Mouse (Mus musculus) forebrain, embryonic 14.5 days (tissue): ENCODE data around the gene Stx8. TPM values are rescaled to one million over a fixed set of nuclear protein-coding genes. Genes with fewer than 3 reads are reported as not detected.

ENCODE experiments used
- microRNA-seq: library from miRNA; unstranded; fragments of <30 nt; microRNA quantifications from one replicate; pipeline ENCODE4, GENCODE M21; 2016
- polyA plus RNA-seq: library from polyadenylated mRNA; unstranded; fragments of >200 nt; fragmentation: Nextera tagmentation; extraction: Ambion mirVana; gene quantifications from 2 replicates; pipeline ENCODE4 v1.2.1, GENCODE M21; 2014

Gene Stx8
- polyA plus RNA-seq, 1 experiment from 2014 or later, result 74.1 TPM

Small RNA genes lying within 50 kb of the gene (microRNA-seq; reads per million reads assigned to microRNA genes)
- not detected for gene Mir6406

Other genes with a start within 250 kb of the Stx8 start
- gene Glp2r, start 195.0 kb upstream of the Stx8 start, polyA plus RNA-seq, result 0.04 and 0.05 TPM in 2 replicates
- gene Gsg1l2, start 191.6 kb upstream of the Stx8 start, polyA plus RNA-seq, result not detected in 2 replicates
- not detected in 2 replicates for gene Dhrs7c, start 168.0 kb upstream of the Stx8 start, polyA plus RNA-seq
- gene Usp43, start 44.0 kb upstream of the Stx8 start, polyA plus RNA-seq, result 0.61 and 1.1 TPM in 2 replicates
- 2.3 and 3.2 TPM in 2 replicates for gene Cfap52, start 542 bp upstream of the Stx8 start, polyA plus RNA-seq